Mouse (Mus musculus) gonadal fat pad, adult 2 months (tissue): ENCODE measurements around the gene Prex1. TPM values are rescaled to one million over a fixed set of nuclear protein-coding genes. Genes with fewer than 3 reads are reported as not detected.

ENCODE experiments used
- DNase-seq: peaks from one replicate; pipeline ENCODE4 v3.0.0-alpha.2; 2012; ENCODE audit warnings: low read depth
- polyA plus RNA-seq: library from polyadenylated mRNA; depleted of rRNA; stranded (reverse); fragments of >200 nt; gene quantifications from 2 replicates; pipeline ENCODE4 v1.2.3, GENCODE M21; 2012

The Prex1 gene
- polyA plus RNA-seq, 1 experiment = 25.1 TPM

- DNase-seq = no peak
Observed at GRCm38 (mm10) chr2:166685824-166686223, 27.8 kb downstream of the Prex1 start.

GRCm38 (mm10) chr2:166683885-166684544 is 29.6 kb downstream of the Prex1 start:
- no peak for DNase-seq

DNA sequence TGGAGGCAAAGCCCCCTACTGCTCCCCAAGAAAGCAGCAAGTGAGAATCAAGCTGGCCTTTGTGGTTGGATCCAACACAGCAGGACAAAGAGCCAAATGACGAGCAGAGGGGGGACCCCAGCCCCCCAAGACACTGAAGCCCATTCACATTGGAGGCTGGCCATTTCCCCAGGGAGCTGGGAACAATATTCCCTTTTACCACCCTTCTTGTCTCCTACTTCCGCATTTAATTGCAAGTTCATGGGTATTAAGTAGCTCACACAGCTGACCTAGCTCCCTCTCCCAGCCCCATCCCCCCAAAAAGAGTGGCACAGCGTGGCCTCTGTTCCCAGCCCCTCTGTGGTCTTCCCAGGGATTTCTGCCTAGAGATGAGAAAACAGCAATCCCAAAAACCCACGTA is 30.8 kb downstream of the Prex1 start:
- no peak for DNase-seq

GRCm38 (mm10) chr2:166678959-166679759 is 34.5 kb downstream of the Prex1 start:
- DNase-seq = no peak

DNA sequence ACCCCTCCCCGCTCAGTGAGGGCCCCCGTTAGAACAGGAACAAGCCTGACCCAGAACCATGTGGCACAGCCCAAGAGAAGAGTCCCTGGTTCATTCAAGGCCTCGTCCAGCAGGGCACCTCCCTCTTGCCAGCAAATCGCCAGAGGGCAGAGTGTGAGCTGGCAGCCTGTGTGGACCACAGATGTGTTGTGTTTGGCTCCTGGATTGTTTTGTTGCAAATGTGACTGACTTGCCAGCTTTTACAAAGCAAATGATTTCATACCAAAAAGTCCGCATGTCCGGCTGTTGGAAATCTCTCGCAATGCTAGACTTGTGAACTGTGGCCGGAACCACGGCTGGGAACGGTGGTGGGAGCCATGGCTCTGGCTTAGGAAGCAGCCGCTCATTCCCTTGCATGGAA is 36.7 kb downstream of the Prex1 start:
- no peak for DNase-seq

DNA sequence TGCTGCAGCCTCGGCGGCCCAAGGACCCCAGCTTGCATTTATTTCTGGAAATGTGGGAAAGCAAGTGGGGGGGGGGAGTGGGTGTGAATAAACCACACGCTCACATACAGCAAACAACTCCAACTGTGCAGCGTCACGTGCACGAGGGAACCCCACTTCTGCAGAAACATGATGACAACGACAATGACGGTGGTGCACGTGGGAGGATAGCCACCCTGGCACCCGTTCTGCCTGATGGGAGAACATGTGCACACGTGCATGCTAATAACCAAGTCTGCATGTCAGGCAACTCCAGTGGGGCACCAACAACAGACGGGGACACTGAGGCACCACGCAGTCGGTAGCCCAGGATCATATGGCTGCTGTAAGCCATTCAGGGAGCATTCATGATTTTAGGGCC is 37.1 kb downstream of the Prex1 start:
- DNase-seq = no peak

DNA sequence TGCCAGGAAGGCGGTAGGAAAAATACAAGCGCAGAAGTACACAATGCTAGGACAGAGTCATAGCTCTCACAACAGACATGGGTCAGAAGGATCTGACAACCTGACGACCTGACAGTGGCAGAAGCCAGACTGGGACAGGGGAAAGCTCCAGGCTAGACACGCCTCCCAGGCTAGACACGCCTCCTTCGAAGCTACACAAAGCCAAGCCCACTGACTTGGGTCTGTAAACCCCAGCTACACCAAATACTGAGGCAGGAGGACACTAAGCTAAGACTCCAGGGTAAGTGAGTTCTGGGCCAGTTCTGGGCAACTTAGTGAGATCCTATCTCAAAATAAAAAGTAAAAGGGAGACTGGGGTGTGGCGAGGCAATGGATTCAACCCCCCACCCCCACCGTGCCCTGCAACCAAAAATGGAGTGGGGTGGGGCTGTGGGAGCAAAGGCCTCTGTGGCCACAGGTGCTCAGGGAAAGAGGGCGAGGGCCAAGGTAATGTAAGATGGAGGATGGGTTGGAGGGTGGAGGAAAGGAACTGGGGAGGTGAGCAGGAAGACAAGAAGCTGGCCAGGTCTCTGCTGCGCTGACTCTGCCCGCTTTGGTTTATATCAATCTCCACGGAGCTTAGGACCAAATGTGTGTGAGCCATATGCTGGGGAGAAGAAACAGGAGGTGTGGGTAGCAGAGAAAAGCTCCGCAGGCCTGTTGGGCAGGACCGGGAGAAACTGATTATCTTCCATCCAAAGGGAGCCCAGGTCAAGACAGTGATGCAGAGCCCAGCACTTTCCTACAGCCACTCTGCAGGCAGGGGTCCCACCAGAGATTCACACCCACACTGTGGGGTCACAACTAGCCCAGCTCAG is 37.8 kb downstream of the Prex1 start:
- DNase-seq = no peak

DNA sequence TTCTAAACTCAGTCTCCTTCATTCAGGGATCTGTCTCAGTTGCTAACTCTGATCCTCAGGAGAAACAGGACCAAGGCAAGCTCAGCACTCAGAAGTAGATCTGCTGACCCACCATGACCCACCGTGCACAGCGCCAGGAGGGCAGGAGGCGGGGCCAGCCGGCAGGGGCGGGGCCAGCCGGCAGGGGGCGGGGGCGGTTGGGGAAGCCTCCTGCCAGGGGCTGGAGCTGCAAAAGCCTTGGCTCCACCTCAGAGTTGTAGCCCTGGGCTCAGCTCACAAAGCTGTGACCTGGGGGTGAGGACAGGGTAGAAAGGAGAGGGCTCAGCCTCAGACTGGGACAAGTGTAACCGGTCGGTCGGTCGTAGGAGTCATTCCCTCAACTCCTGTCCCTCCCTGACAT is 38.9 kb downstream of the Prex1 start:
- DNase-seq = no peak

GRCm38 (mm10) chr2:166673951-166674350 is 39.7 kb downstream of the Prex1 start:
- no peak for DNase-seq

DNA sequence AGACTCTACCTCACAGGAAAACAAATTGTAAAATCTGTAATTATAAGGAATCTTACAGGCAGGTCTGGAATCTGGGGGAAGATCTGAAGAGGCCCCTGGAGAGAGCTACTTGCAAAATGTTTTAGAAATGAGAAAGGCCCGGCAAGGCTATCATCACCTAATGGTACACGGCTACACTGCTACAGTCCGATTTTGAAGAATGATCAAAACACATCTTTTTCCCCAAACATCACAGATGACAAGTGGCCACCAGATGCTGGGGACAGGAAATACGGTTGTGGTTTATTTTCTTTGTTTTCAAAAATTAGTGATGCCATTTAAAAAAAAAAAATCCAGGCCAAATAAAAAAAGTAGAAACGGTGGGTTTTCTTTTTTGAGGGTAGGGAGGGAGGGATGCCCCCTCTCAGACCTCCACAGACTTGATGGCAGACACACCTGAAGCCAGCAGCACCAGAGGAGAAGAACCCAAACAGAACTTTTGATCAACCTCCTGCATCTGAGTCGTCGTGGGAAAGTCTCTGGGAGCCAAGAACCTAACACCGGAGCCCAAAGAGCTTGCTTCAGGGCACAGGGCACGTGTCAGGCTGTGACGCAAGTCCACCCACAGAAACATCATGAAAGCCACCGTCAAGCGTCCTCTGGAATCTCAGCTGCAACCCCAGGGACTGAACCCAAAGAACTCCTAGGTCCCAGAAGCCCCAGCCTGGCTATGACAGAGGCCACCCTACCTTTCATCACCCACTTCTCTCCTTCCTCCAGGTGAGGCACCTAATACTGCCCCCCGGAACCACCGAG is 41.3 kb downstream of the Prex1 start:
- no peak for DNase-seq

DNA sequence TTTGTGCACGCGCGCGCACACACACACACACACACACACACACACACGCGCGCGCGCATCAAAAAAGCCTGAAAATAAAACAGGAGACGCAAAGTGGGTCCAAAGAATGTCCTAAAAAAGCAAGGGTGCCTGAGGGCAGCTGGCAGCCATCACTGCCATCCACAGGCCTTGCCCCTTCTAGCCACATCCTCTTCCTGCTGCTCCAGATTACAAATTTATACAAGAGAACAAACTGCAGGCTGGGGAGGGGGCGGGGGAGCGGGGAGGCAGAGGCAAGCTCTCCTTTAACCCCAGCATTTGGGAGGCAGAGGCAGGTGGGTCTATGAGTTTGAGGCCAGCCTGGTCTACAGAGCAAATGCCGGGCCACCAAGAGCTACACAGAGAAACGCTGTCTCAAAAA is 42.0 kb downstream of the Prex1 start:
- no peak for DNase-seq

GRCm38 (mm10) chr2:166671019-166671418 is 42.6 kb downstream of the Prex1 start:
- DNase-seq = no peak

GRCm38 (mm10) chr2:166669922-166670321 is 43.7 kb downstream of the Prex1 start:
- no peak for DNase-seq

DNA sequence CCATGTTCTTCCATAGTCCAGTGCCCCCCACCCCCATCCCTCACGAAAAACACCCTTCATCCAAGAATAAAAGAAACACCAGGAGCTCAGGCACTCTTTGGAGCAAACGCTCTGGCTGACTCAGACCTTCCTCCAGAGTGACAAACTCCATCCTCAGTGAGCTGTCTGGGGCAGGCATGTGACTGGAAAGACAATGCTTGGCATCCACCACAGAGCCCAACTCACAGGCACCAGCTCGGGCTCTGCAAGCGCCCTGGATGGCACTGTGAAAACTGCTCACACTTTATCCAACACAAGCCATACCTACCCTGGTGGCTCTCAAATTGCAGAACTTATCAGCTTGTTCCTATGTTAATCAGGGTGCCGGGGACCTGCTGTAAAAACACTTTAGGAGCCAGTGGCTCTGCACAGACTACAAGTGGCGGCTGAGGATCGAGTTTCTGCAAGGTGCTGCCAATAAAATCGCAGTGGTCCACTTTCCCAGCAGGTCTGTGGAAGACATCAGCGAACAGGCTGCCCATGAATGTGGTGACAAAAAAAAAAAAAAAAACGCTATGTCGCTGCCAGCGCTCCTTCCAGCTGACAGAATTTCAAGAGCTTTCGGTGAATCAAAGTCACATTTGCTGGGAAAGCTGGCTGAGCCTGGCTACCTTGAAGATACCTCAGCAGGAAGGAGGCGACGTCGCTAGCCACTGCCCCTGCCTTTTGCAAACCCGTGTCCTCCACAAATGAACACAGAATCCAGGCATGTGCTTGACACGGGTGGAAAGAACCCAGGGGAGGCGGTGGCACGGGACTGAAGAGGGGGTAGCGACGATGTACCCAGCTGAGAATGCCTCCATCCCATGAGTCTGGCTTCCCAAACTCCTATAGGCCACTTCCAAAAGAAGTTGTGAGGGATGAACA is 45.6 kb downstream of the Prex1 start:
- DNase-seq = no peak

DNA sequence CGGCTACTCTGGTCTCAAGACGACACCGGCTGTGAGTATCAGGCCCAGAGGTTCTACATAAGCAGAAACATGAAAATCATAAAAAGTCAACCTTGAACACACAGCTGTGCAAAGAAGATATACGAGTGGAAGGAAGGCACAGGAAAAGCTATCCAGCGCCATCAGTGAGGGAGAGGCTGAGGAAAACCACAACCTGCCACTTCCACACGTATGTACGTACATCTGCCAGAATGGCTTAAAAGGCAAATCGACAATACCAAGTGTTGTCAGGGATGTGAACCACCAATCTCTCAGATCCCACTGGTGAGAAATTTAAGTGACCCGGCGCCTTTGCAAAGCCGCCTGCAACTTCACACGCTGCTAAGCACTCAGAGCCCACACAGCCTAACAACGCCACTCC is 47.5 kb downstream of the Prex1 start:
- DNase-seq = no peak

DNA sequence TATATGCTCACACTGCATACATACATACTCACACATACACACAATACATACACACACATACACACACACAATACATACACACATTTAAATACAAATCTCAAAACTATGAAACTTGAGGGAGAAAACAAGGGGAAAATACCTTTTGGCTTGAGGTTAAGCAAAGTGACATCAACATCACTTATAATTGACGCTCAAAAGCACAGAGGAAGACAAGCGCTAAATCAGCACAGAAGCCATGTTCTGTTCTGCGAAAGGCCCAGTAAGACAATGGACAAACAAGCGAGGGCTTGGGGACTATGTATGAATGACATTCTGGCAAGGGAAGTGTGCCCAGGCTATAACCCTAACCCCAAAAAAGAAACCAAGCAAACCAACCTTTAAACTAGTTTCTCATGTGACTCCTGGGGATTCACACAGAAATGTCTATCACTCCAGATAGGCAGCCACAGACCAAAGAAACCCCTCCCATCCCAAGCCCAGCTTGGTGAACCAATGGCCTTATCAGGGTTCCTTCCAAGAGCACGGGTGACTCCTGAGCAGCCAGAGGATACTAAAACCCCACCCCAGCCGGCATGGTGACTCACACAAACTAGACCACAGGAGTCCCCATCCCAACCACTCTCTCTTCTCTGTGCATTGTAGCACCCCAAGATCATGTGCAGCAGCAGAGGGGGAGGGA is 48.2 kb downstream of the Prex1 start:
- DNase-seq = no peak

DNA sequence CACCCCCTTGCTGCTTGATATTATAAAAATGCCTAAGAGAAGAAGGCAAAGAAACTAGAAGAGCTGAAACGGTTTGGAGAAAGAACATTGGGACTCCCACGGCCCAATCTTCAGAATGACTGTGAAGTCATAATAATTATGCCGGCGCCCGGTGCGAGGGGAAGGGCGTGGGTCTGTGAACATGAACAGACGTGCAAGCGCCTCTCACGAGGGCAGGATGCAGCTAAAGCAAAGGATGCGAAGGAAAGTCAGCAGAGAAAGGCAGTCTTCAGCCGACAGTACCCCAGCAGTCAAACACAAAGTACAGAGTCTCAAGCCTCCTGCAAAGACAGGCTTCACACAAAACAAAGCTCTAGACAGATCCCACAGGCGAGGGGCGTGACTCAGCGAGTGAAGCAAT is 49.1 kb downstream of the Prex1 start:
- DNase-seq = no peak

DNA sequence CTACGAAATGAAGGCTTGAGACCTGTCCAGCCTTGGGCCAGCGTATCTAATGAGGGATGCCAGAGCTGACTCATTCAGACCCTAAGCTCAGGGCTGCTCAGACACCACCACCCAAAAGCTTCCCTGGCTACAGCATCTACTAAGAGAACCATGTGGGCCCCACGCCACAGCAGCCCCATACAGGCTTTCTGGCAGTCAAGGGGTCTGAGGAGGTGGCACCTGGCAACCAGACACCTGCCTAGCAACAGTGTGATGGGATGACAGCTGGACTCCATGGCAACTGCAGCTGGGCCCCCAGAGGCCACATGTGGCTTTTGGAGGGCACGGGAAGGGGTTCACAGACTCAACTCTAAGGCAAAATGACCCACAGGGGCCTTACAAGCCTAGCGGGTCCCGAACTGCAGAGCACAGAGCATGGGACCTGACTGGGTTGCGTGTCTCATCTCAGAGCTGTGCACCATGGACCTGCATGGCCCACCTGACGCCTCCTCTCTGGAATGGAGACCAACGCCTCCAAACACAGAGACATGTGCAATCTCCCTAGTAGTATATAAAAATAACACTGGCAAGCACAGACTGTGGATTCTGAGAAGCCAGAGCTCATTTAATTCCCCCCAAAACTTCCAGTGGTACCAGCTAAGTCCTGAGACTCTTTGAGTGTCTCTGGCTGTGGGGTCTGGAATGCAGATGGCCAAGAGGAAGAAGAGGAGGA is 50.2 kb downstream of the Prex1 start:
- DNase-seq = no peak

DNA sequence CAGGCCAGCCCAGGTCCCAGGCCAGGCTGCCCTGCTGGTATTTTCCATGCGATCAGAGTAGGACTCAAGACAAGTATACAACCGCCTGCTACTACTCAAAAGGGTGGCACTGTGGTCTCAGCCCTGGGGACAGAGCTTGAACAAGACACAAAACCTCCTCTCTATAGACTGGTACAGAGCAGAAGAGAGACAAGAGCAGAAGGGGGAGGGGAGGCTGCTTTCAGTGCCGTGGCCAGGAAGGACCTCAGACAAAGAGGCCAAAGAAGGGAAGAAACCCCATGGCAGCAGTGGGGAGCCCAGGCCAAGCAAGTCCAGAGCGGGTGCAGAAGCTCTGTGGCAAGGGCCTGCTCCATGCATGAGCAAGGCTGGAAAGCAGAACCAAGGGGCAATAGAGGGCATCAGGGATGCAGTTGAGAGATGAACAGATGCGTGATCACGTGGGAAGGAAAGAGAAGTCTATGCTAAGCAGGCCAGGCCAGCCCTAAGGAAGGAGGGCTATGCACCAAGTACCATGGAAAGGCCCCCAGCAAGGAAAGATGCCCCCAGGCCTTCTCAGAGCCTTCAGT is 51.0 kb downstream of the Prex1 start:
- DNase-seq = no peak
